Mouse (Mus musculus) cerebellum, adult 18-20 months (tissue): ENCODE results near the gene Rps29.
A peak's percentile ranks its signal among the peaks of the same experiment; 100 is the strongest.
"Not testable (repeated sequence)": the region's sequence is repeated elsewhere in the genome, so short reads cannot be mapped to it uniquely, and the experiment has no call there.

Experiments
- DNase-seq, 2 experiments: peaks; one replicate each; pipeline ENCODE4 v3.0.0; 2021

Gene Rps29

GRCm38 (mm10) chr12:69177526-69177925, 18.5 kb upstream of the Rps29 start:
- DNase-seq: no peak

GRCm38 (mm10) chr12:69175975-69176374, 17.0 kb upstream of the Rps29 start:
- DNase-seq: no peak

GRCm38 (mm10) chr12:69171307-69171706, 12.3 kb upstream of the Rps29 start:
- no peak for DNase-seq

GRCm38 (mm10) chr12:69168461-69169106, 9.6 kb upstream of the Rps29 start, which contains the start of gene Lrr1:
Gene Lrr1, plus strand, starts transcription at chr12:69168814.
- peak; percentile 79 to 88 for DNase-seq

GRCm38 (mm10) chr12:69167656-69168460, 8.9 kb upstream of the Rps29 start:
- DNase-seq: no peak

- not testable (repeated sequence) for DNase-seq
These were observed 8.0 kb upstream of the Rps29 start for GRCm38 (mm10) chr12:69166861-69167581.

- no peak for DNase-seq
These were observed 5.9 kb upstream of the Rps29 start for GRCm38 (mm10) chr12:69164904-69165303.

- not testable (repeated sequence) for DNase-seq
These were observed 4.6 kb upstream of the Rps29 start for GRCm38 (mm10) chr12:69163586-69163985.

- not testable (repeated sequence) for DNase-seq
These were observed 1.7 kb upstream of the Rps29 start for GRCm38 (mm10) chr12:69160677-69161076.

GRCm38 (mm10) chr12:69159578-69159940, 573 bp upstream of the Rps29 start:
- DNase-seq: peak in 1 of 2 experiments; percentile 32

GRCm38 (mm10) chr12:69158366-69158764, 621 bp downstream of the Rps29 start:
- DNase-seq: no peak

- no peak for DNase-seq
These were observed 1.9 kb downstream of the Rps29 start for GRCm38 (mm10) chr12:69157107-69157506.

GRCm38 (mm10) chr12:69156436-69156835, 2.5 kb downstream of the Rps29 start:
- no peak for DNase-seq

GRCm38 (mm10) chr12:69155923-69156322, 3.1 kb downstream of the Rps29 start:
- no peak for DNase-seq

- no peak for DNase-seq
These were observed 8.9 kb downstream of the Rps29 start for GRCm38 (mm10) chr12:69150049-69150448.

GRCm38 (mm10) chr12:69147166-69147735, 11.7 kb downstream of the Rps29 start:
- DNase-seq: no peak

GRCm38 (mm10) chr12:69143460-69143859, 15.5 kb downstream of the Rps29 start:
- DNase-seq: no peak

- DNase-seq: no peak
These were observed 19.1 kb downstream of the Rps29 start for GRCm38 (mm10) chr12:69139841-69140240.

GRCm38 (mm10) chr12:69139201-69139600, 19.8 kb downstream of the Rps29 start:
- no peak for DNase-seq

- DNase-seq: peak; percentile 35 to 40
These were observed 27.0 kb downstream of the Rps29 start for GRCm38 (mm10) chr12:69131981-69132380.

- DNase-seq: no peak
These were observed 27.7 kb downstream of the Rps29 start for GRCm38 (mm10) chr12:69131267-69131666.

- DNase-seq: no peak
These were observed 28.5 kb downstream of the Rps29 start for GRCm38 (mm10) chr12:69130486-69130885.

- no peak for DNase-seq
These were observed 29.2 kb downstream of the Rps29 start for GRCm38 (mm10) chr12:69129634-69130310.
